27 mouse cellular contexts compared by ENCODE assay signal in genomic region chr1:183898091-183898490, GRCm38 (mm10).
DNase-seq lines count a peak whose midpoint lies in the region; TF ChIP-seq lines count a peak whose summit lies in the region.
"Had no signal": no experiment of that assay in that cellular context is flagged by ENCODE, and none has a peak within 500 bp of the region (broad histone marks: within the 10 kb centered on the region; RNA-seq: fewer than 3 reads in every experiment).

No protein-coding gene starts in this region.

- 83% methylated on average over 3 of the region's 3 CpGs for WGBS in heart, embryonic 10.5 days

- no peak overlapping the region for H3K27ac ChIP-seq in heart, embryonic 10.5 days
- H3K27ac ChIP-seq: embryonic facial prominence, embryonic 10.5 days; forebrain, embryonic 15.5 days; heart, adult 2 months; hindbrain, embryonic 12.5 days; kidney, embryonic 15.5 days; left cerebral cortex, adult 2 months; limb, embryonic 15.5 days; liver, embryonic 14.5 days; neural tube, embryonic 13.5 days; stomach, embryonic 15.5 days had no signal

- no peak overlapping the region for H3K4me3 ChIP-seq in heart, embryonic 10.5 days
- H3K4me3 ChIP-seq: embryonic facial prominence, embryonic 10.5 days; forebrain, embryonic 15.5 days; heart, adult 2 months; hindbrain, embryonic 12.5 days; kidney, embryonic 15.5 days; left cerebral cortex, adult 2 months; limb, embryonic 15.5 days; megakaryocyte, embryonic 14.5 days; myocyte; neural tube, embryonic 13.5 days; stomach, embryonic 15.5 days had no signal

- peak; percentile 58 for DNase-seq in adrenal gland, postnatal 10 days
- no peak for DNase-seq in adrenal gland, adult 8-10 months
- DNase-seq in heart, adult 11 months = peak; percentile 89
- no peak for DNase-seq in heart, embryonic 10.5 days (ENCODE audit: low spot score)
- DNase-seq in 3T3-L1 (ENCODE audit: low read depth, low spot score) = peak; percentile 23
- peak; percentile 10 for DNase-seq in brain, embryonic 14.5 days (ENCODE audit: low read depth)
- no peak for DNase-seq in Muller cell, postnatal 12 days (ENCODE audit: inconsistent ontology term)
- DNase-seq: gastrocnemius, postnatal 25 days; heart, adult 2 months; lung, embryonic 14.5 days; right cerebral cortex, adult 18-20 months; right cerebral cortex, postnatal 4 days; thymus, adult 2 months; thymus, postnatal 4 days had no signal

- H3K27me3 ChIP-seq in heart, embryonic 10.5 days (ENCODE audit: insufficient read depth, poor library complexity, severe bottlenecking) = no peaks in the 10 kb centered on the region
- H3K27me3 ChIP-seq: CH12.LX; forebrain, embryonic 15.5 days; hindbrain, embryonic 12.5 days; kidney, embryonic 15.5 days; limb, embryonic 15.5 days; megakaryocyte, embryonic 14.5 days; neural tube, embryonic 13.5 days; stomach, embryonic 15.5 days had no signal

- no peaks in the 10 kb centered on the region for H3K4me1 ChIP-seq in heart, embryonic 10.5 days
- H3K4me1 ChIP-seq: embryonic facial prominence, embryonic 10.5 days; forebrain, embryonic 15.5 days; hindbrain, embryonic 12.5 days; kidney, embryonic 15.5 days; limb, embryonic 15.5 days; megakaryocyte, embryonic 14.5 days; neural tube, embryonic 13.5 days; stomach, embryonic 15.5 days had no signal

- TF ChIP-seq POLR2A in brain, embryonic 14.5 days (IDR thresholded peaks at IDR 0.05; ENCODE audit: borderline replicate concordance, extremely low read depth, insufficient read depth, insufficient read length, poor library complexity, severe bottlenecking) = no peak

- no peak for TF ChIP-seq CTCF in brain, embryonic 14.5 days (IDR thresholded peaks at IDR 0.05; ENCODE audit: borderline replicate concordance, extremely low read depth, insufficient read depth, insufficient read length)

- H3K9me3 ChIP-seq in heart, embryonic 10.5 days = no peaks in the 10 kb centered on the region
- H3K9me3 ChIP-seq: embryonic facial prominence, embryonic 10.5 days; forebrain, embryonic 15.5 days; hindbrain, embryonic 12.5 days; kidney, embryonic 15.5 days; limb, embryonic 15.5 days; neural tube, embryonic 13.5 days; stomach, embryonic 15.5 days had no signal

- no peaks in the 10 kb centered on the region for H3K36me3 ChIP-seq in heart, embryonic 10.5 days
- H3K36me3 ChIP-seq: embryonic facial prominence, embryonic 10.5 days; forebrain, embryonic 15.5 days; G1E; hindbrain, embryonic 12.5 days; kidney, embryonic 15.5 days; limb, embryonic 15.5 days; neural tube, embryonic 13.5 days; stomach, embryonic 15.5 days had no signal

Comparison
In these comparisons a context has a peak if more than half of its experiments do, and no peak if none do; other contexts are left out.
1. DNase-seq: peak in adrenal gland, postnatal 10 days (single experiment), heart, adult 11 months (single experiment), 3T3-L1 (single experiment) and brain, embryonic 14.5 days (single experiment); none in adrenal gland, adult 8-10 months (single experiment), heart, embryonic 10.5 days (single experiment) and Muller cell, postnatal 12 days (single experiment).